Mouse (Mus musculus): ENCODE data around the gene Tmem136. TPM values are rescaled to one million over a fixed set of nuclear protein-coding genes. Genes with fewer than 3 reads are reported as not detected.

Tmem136 gene
- total and polyA plus RNA-seq, 3 experiments: 0.62 to 2.0 TPM; not detected in 1

- H3K27me3 ChIP-seq (ENCODE audit: control insufficient read depth in 1 of 2, insufficient read depth in 2 of 2, low read length in 2 of 2): peaks cover 2 to 3% of the 10 kb centered on the region in 2 experiments; a peak in 3 of 4 replicates
Observed at GRCm38 (mm10) chr9:43149498-43149897, 33.1 kb upstream of the Tmem136 start.

GRCm38 (mm10) chr9:43145196-43145595 is 28.8 kb upstream of the Tmem136 start:
- H3K4me1 ChIP-seq (ENCODE audit: control insufficient read depth in 1 of 2, insufficient read depth in 2 of 2, low read length in 2 of 2): peaks cover 2 to 18% of the 10 kb centered on the region in 2 experiments
- H3K79me2 ChIP-seq (ENCODE audit: control insufficient read depth, insufficient read depth, low read length, poor library complexity): no peaks in the 10 kb centered on the region
- no peak overlapping the region for H3K9ac ChIP-seq (ENCODE audit: control insufficient read depth, low read depth, low read length, poor library complexity, severe bottlenecking)
- no peak for DNase-seq (ENCODE audit: low read depth, low spot score)
- H3K4me3 ChIP-seq (ENCODE audit: control insufficient read depth in 1 of 2, insufficient read depth in 1 of 2, low read depth in 2 of 2, low read length in 2 of 2): no peak overlapping the region
- no peaks in the 10 kb centered on the region for H3K27me3 ChIP-seq (ENCODE audit: control insufficient read depth in 1 of 2, insufficient read depth in 2 of 2, low read length in 2 of 2)
- H3K36me3 ChIP-seq (ENCODE audit: control insufficient read depth in 1 of 2, insufficient read depth in 2 of 2, low read length in 2 of 2): peaks cover 0 to 9% of the 10 kb centered on the region in 2 experiments; a peak in 2 of 4 replicates
- no peaks in the 10 kb centered on the region for H3K9me3 ChIP-seq (replicated peaks; ENCODE audit: insufficient read depth, low read length)
- no peak overlapping the region for H3K27ac ChIP-seq (ENCODE audit: control insufficient read depth, low read depth, low read length)
- no peak for TF ChIP-seq POLR2AphosphoS2 (IDR thresholded peaks at IDR 0.05; ENCODE audit: low read length)
- no peak for TF ChIP-seq CTCF (IDR thresholded peaks at IDR 0.05 in 2 of 3, conservative IDR thresholded peaks at IDR 0.05 in 1 of 3; ENCODE audit: control insufficient read depth in 1 of 3, insufficient read depth in 1 of 3, low read depth in 2 of 3, low read length in 3 of 3, poor library complexity in 1 of 3, severe bottlenecking in 1 of 3)
- TF ChIP-seq KAT2A (conservative IDR thresholded peaks at IDR 0.05; ENCODE audit: low read depth, low read length): no peak
- TF ChIP-seq MEF2A (IDR thresholded peaks at IDR 0.05; ENCODE audit: extremely low read depth, insufficient replicate concordance, low read depth, low read length, poor library complexity, severe bottlenecking): no peak
- TF ChIP-seq POLR2A (IDR thresholded peaks at IDR 0.05; ENCODE audit: control insufficient read depth in 1 of 2, insufficient read depth in 1 of 2, low read depth in 1 of 2, low read length in 2 of 2, poor library complexity in 1 of 2): no peak
- no peak for TF ChIP-seq NELFE (IDR thresholded peaks at IDR 0.05; ENCODE audit: low read depth, low read length)
- TF ChIP-seq UBTF (IDR thresholded peaks at IDR 0.05; ENCODE audit: borderline replicate concordance, insufficient read depth, low read depth, low read length): no peak
- TF ChIP-seq SMC3 (IDR thresholded peaks at IDR 0.05; ENCODE audit: low read depth, low read length): no peak
- no peak for TF ChIP-seq TCF12 (IDR thresholded peaks at IDR 0.05; ENCODE audit: low read depth, low read length)
- no peak for TF ChIP-seq MYB (IDR thresholded peaks at IDR 0.05; ENCODE audit: low read depth, low read length)
- no peak for TF ChIP-seq ZNF384 (IDR thresholded peaks at IDR 0.05; ENCODE audit: low read depth, low read length)
- TF ChIP-seq BHLHE40 (IDR thresholded peaks at IDR 0.05; ENCODE audit: borderline replicate concordance, low read depth, low read length): no peak
- no peak for TF ChIP-seq NRF1 (IDR thresholded peaks at IDR 0.05; ENCODE audit: insufficient read depth, low read depth, low read length, poor library complexity, severe bottlenecking)
- TF ChIP-seq JUND (IDR thresholded peaks at IDR 0.05; ENCODE audit: low read depth, low read length): no peak
- no peak for TF ChIP-seq MXI1 (IDR thresholded peaks at IDR 0.05; ENCODE audit: low read depth, low read length)
- no peak for TF ChIP-seq ELF1 (IDR thresholded peaks at IDR 0.05; ENCODE audit: low read depth, low read length)
- TF ChIP-seq USF2 (IDR thresholded peaks at IDR 0.05; ENCODE audit: borderline replicate concordance in 1 of 2, insufficient read depth in 1 of 2, low read depth in 1 of 2, low read length in 2 of 2): no peak
- TF ChIP-seq USF1 (IDR thresholded peaks at IDR 0.05; ENCODE audit: low read depth, low read length): no peak

More at GRCm38 (mm10) chr9:43149498-43149897, 33.1 kb upstream of the Tmem136 start:
- no peaks in the 10 kb centered on the region for H3K79me2 ChIP-seq (ENCODE audit: control insufficient read depth, insufficient read depth, low read length, poor library complexity)
- H3K4me1 ChIP-seq (ENCODE audit: control insufficient read depth in 1 of 2, insufficient read depth in 2 of 2, low read length in 2 of 2): peaks cover 6 to 33% of the 10 kb centered on the region in 2 experiments
- peaks cover 0 to 15% of the 10 kb centered on the region in 2 experiments; a peak in 2 of 4 replicates for H3K36me3 ChIP-seq (ENCODE audit: control insufficient read depth in 1 of 2, insufficient read depth in 2 of 2, low read length in 2 of 2)
- no peak overlapping the region for H3K9ac ChIP-seq (ENCODE audit: control insufficient read depth, low read depth, low read length, poor library complexity, severe bottlenecking)
- H3K4me3 ChIP-seq (ENCODE audit: control insufficient read depth in 1 of 2, insufficient read depth in 1 of 2, low read depth in 2 of 2, low read length in 2 of 2): no peak overlapping the region
- H3K27ac ChIP-seq (ENCODE audit: control insufficient read depth, low read depth, low read length): no peak overlapping the region
- TF ChIP-seq MEF2A (IDR thresholded peaks at IDR 0.05; ENCODE audit: extremely low read depth, insufficient replicate concordance, low read depth, low read length, poor library complexity, severe bottlenecking) (no peak), UBTF (IDR thresholded peaks at IDR 0.05; ENCODE audit: borderline replicate concordance, insufficient read depth, low read depth, low read length) (no peak)
- peak; percentile 25 for DNase-seq (ENCODE audit: low read depth, low spot score)
- H3K9me3 ChIP-seq (replicated peaks; ENCODE audit: insufficient read depth, low read length): no peaks in the 10 kb centered on the region
